Mouse (Mus musculus): ENCODE measurements around the gene Timm22. TPM values are rescaled to one million over a fixed set of nuclear protein-coding genes. Genes with fewer than 3 reads are reported as not detected.

Timm22 gene
- polyA plus RNA-seq, 1 experiment from 2014 or later = 95.9 TPM

- Histone ChIP-seq H3K4me2 (ENCODE audit: low read length) (no peak overlapping the region), H3K36me3 (ENCODE audit: control insufficient read depth, insufficient read depth, low read length) (no peaks in the 10 kb centered on the region), H3K4me1 (ENCODE audit: control insufficient read depth, insufficient read depth, low read length) (peaks cover 3% of the 10 kb centered on the region), H3K27me3 (ENCODE audit: control insufficient read depth, insufficient read depth, low read depth, low read length) (no peaks in the 10 kb centered on the region), H3K9ac (ENCODE audit: low read depth, low read length) (no peak overlapping the region), H3K9me3 (replicated peaks; ENCODE audit: control insufficient read depth, low read length, poor library complexity, severe bottlenecking) (no peaks in the 10 kb centered on the region), H3K27ac (ENCODE audit: low read length) (no peak overlapping the region), H3K4me3 (ENCODE audit: low read depth, low read length) (no peak overlapping the region)
- ATAC-seq = no peak
Measured at GRCm38 (mm10) chr11:76370491-76370890, 36.3 kb upstream of the Timm22 start.

- no peaks in the 10 kb centered on the region for H3K36me3 ChIP-seq (ENCODE audit: control insufficient read depth, insufficient read depth, low read length)
- no peak for ATAC-seq
- H3K9me3 ChIP-seq (replicated peaks; ENCODE audit: control insufficient read depth, low read length, poor library complexity, severe bottlenecking) = no peaks in the 10 kb centered on the region
- H3K4me3 ChIP-seq (ENCODE audit: low read depth, low read length) = no peak overlapping the region
- no peaks in the 10 kb centered on the region for H3K27me3 ChIP-seq (ENCODE audit: control insufficient read depth, insufficient read depth, low read depth, low read length)
- peaks cover 3% of the 10 kb centered on the region for H3K4me1 ChIP-seq (ENCODE audit: control insufficient read depth, insufficient read depth, low read length)
- H3K4me2 ChIP-seq (ENCODE audit: low read length) = no peak overlapping the region
- no peak overlapping the region for H3K9ac ChIP-seq (ENCODE audit: low read depth, low read length)
- 67% methylated on average over 2 of the region's 2 CpGs for WGBS
- no peak overlapping the region for H3K27ac ChIP-seq (ENCODE audit: low read length)
Measured at GRCm38 (mm10) chr11:76372120-76372519, 34.6 kb upstream of the Timm22 start.

- ATAC-seq = no peak
- 52% methylated on average over 6 of the region's 6 CpGs for WGBS
Measured at GRCm38 (mm10) chr11:76372534-76372933, 34.2 kb upstream of the Timm22 start.

GRCm38 (mm10) chr11:76374491-76375185 is 32.1 kb upstream of the Timm22 start:
- peaks cover 3% of the 10 kb centered on the region for H3K4me1 ChIP-seq (ENCODE audit: control insufficient read depth, insufficient read depth, low read length)
- no peak overlapping the region for H3K4me2 ChIP-seq (ENCODE audit: low read length)
- H3K36me3 ChIP-seq (ENCODE audit: control insufficient read depth, insufficient read depth, low read length) = no peaks in the 10 kb centered on the region
- H3K9ac ChIP-seq (ENCODE audit: low read depth, low read length) = no peak overlapping the region
- WGBS = 66% methylated on average over 17 of the region's 17 CpGs
- H3K4me3 ChIP-seq (ENCODE audit: low read depth, low read length) = no peak overlapping the region
- ATAC-seq = no peak
- H3K27me3 ChIP-seq (ENCODE audit: control insufficient read depth, insufficient read depth, low read depth, low read length) = no peaks in the 10 kb centered on the region
- 0 out of 2 replicates have a peak overlapping the region, but pooled peaks have one; percentile 33 for H3K27ac ChIP-seq (ENCODE audit: low read length)
- no peaks in the 10 kb centered on the region for H3K9me3 ChIP-seq (replicated peaks; ENCODE audit: control insufficient read depth, low read length, poor library complexity, severe bottlenecking)

More at GRCm38 (mm10) chr11:76372534-76372933, 34.2 kb upstream of the Timm22 start:
- H3K9me3 ChIP-seq (replicated peaks; ENCODE audit: control insufficient read depth, low read length, poor library complexity, severe bottlenecking) = no peaks in the 10 kb centered on the region
- no peak overlapping the region for H3K4me2 ChIP-seq (ENCODE audit: low read length)
- H3K36me3 ChIP-seq (ENCODE audit: control insufficient read depth, insufficient read depth, low read length) = no peaks in the 10 kb centered on the region
- H3K27me3 ChIP-seq (ENCODE audit: control insufficient read depth, insufficient read depth, low read depth, low read length) = no peaks in the 10 kb centered on the region
- H3K4me1 ChIP-seq (ENCODE audit: control insufficient read depth, insufficient read depth, low read length) = peaks cover 3% of the 10 kb centered on the region
- no peak overlapping the region for H3K4me3 ChIP-seq (ENCODE audit: low read depth, low read length)
- H3K9ac ChIP-seq (ENCODE audit: low read depth, low read length) = no peak overlapping the region
- H3K27ac ChIP-seq (ENCODE audit: low read length) = no peak overlapping the region

- no peaks in the 10 kb centered on the region for H3K27me3 ChIP-seq (ENCODE audit: control insufficient read depth, insufficient read depth, low read depth, low read length)
- no peak for ATAC-seq
- no peak overlapping the region for H3K4me2 ChIP-seq (ENCODE audit: low read length)
- WGBS = 87% methylated on average over 3 of the region's 3 CpGs
- H3K9me3 ChIP-seq (replicated peaks; ENCODE audit: control insufficient read depth, low read length, poor library complexity, severe bottlenecking) = no peaks in the 10 kb centered on the region
- no peak overlapping the region for H3K9ac ChIP-seq (ENCODE audit: low read depth, low read length)
- H3K27ac ChIP-seq (ENCODE audit: low read length) = no peak overlapping the region
- H3K4me1 ChIP-seq (ENCODE audit: control insufficient read depth, insufficient read depth, low read length) = peaks cover 3% of the 10 kb centered on the region
- no peak overlapping the region for H3K4me3 ChIP-seq (ENCODE audit: low read depth, low read length)
- no peaks in the 10 kb centered on the region for H3K36me3 ChIP-seq (ENCODE audit: control insufficient read depth, insufficient read depth, low read length)
Measured at GRCm38 (mm10) chr11:76376425-76376824, 30.3 kb upstream of the Timm22 start.

GRCm38 (mm10) chr11:76379921-76380544 is 26.7 kb upstream of the Timm22 start:
- Histone ChIP-seq H3K27ac (ENCODE audit: low read length) (no peak overlapping the region), H3K9me3 (replicated peaks; ENCODE audit: control insufficient read depth, low read length, poor library complexity, severe bottlenecking) (no peaks in the 10 kb centered on the region), H3K9ac (ENCODE audit: low read depth, low read length) (no peak overlapping the region), H3K4me3 (ENCODE audit: low read depth, low read length) (no peak overlapping the region), H3K36me3 (ENCODE audit: control insufficient read depth, insufficient read depth, low read length) (no peaks in the 10 kb centered on the region), H3K4me1 (ENCODE audit: control insufficient read depth, insufficient read depth, low read length) (peaks cover 9% of the 10 kb centered on the region; the same call in 1 of the 2 replicates), H3K27me3 (ENCODE audit: control insufficient read depth, insufficient read depth, low read depth, low read length) (no peaks in the 10 kb centered on the region), H3K4me2 (ENCODE audit: low read length) (no peak overlapping the region)
- no peak for ATAC-seq
- 39% methylated on average over 11 of the region's 11 CpGs for WGBS

- H3K9me3 ChIP-seq (replicated peaks; ENCODE audit: control insufficient read depth, low read length, poor library complexity, severe bottlenecking) = no peaks in the 10 kb centered on the region
- 84% methylated on average over 15 of the region's 15 CpGs for WGBS
- H3K4me3 ChIP-seq (ENCODE audit: low read depth, low read length) = no peak overlapping the region
- no peaks in the 10 kb centered on the region for H3K27me3 ChIP-seq (ENCODE audit: control insufficient read depth, insufficient read depth, low read depth, low read length)
- peaks cover 11% of the 10 kb centered on the region; the same call in 1 of the 2 replicates for H3K4me1 ChIP-seq (ENCODE audit: control insufficient read depth, insufficient read depth, low read length)
- no peaks in the 10 kb centered on the region for H3K36me3 ChIP-seq (ENCODE audit: control insufficient read depth, insufficient read depth, low read length)
- no peak overlapping the region for H3K9ac ChIP-seq (ENCODE audit: low read depth, low read length)
- no peak for ATAC-seq
- no peak overlapping the region for H3K27ac ChIP-seq (ENCODE audit: low read length)
- no peak overlapping the region for H3K4me2 ChIP-seq (ENCODE audit: low read length)
Measured at GRCm38 (mm10) chr11:76381201-76381885, 25.4 kb upstream of the Timm22 start.

- no peak overlapping the region for H3K9ac ChIP-seq (ENCODE audit: low read depth, low read length)
- no peaks in the 10 kb centered on the region for H3K36me3 ChIP-seq (ENCODE audit: control insufficient read depth, insufficient read depth, low read length)
- peak overlapping the region; percentile 18; the same call in 1 of the 2 replicates for H3K27ac ChIP-seq (ENCODE audit: low read length)
- no peaks in the 10 kb centered on the region for H3K9me3 ChIP-seq (replicated peaks; ENCODE audit: control insufficient read depth, low read length, poor library complexity, severe bottlenecking)
- peaks cover 11% of the 10 kb centered on the region; the same call in 1 of the 2 replicates for H3K4me1 ChIP-seq (ENCODE audit: control insufficient read depth, insufficient read depth, low read length)
- 13% methylated on average over 13 of the region's 13 CpGs for WGBS
- H3K4me2 ChIP-seq (ENCODE audit: low read length) = no peak overlapping the region
- no peak for ATAC-seq
- no peaks in the 10 kb centered on the region for H3K27me3 ChIP-seq (ENCODE audit: control insufficient read depth, insufficient read depth, low read depth, low read length)
- H3K4me3 ChIP-seq (ENCODE audit: low read depth, low read length) = no peak overlapping the region
Measured at GRCm38 (mm10) chr11:76382711-76383324, 23.9 kb upstream of the Timm22 start.
